Mouse (Mus musculus) brain, adult 2 months (tissue): ENCODE results near the gene Mllt1.

Experiments
- DNase-seq: peaks from one replicate; pipeline ENCODE4 v3.0.0; 2011; ENCODE audit warnings: low read depth, low spot score

Gene Mllt1

GRCm38 (mm10) chr17:56936731-56937130 is 1.5 kb upstream of the Mllt1 start:
- DNase-seq = no peak

GRCm38 (mm10) chr17:56934545-56935330 is 477 bp downstream of the Mllt1 start:
- DNase-seq = no peak

- no peak for DNase-seq
Measured at GRCm38 (mm10) chr17:56933395-56933794, 1.8 kb downstream of the Mllt1 start.

- DNase-seq = no peak
Measured at GRCm38 (mm10) chr17:56930026-56930425, 5.2 kb downstream of the Mllt1 start.

GRCm38 (mm10) chr17:56929530-56929929 is 5.7 kb downstream of the Mllt1 start:
- DNase-seq = no peak

- no peak for DNase-seq
Measured at GRCm38 (mm10) chr17:56929101-56929500, 6.1 kb downstream of the Mllt1 start.

GRCm38 (mm10) chr17:56925998-56926397 is 9.2 kb downstream of the Mllt1 start:
- DNase-seq = no peak

GRCm38 (mm10) chr17:56919725-56920124 is 15.5 kb downstream of the Mllt1 start:
- DNase-seq = no peak

GRCm38 (mm10) chr17:56917166-56917565 is 18.0 kb downstream of the Mllt1 start:
- peak; percentile 39 for DNase-seq

GRCm38 (mm10) chr17:56913444-56913843 is 21.8 kb downstream of the Mllt1 start:
- DNase-seq = no peak

- no peak for DNase-seq
Measured at GRCm38 (mm10) chr17:56913023-56913422, 22.2 kb downstream of the Mllt1 start.

- DNase-seq = peak; percentile 70
Measured at GRCm38 (mm10) chr17:56909764-56910163, 25.5 kb downstream of the Mllt1 start.

GRCm38 (mm10) chr17:56907887-56908286 is 27.3 kb downstream of the Mllt1 start:
- peak; percentile 39 for DNase-seq

GRCm38 (mm10) chr17:56907096-56907495 is 28.1 kb downstream of the Mllt1 start:
- DNase-seq = no peak

GRCm38 (mm10) chr17:56906166-56906565 is 29.0 kb downstream of the Mllt1 start:
- DNase-seq = no peak

- peak; percentile 28 for DNase-seq
Measured at GRCm38 (mm10) chr17:56902698-56903097, 32.5 kb downstream of the Mllt1 start.

GRCm38 (mm10) chr17:56897630-56898195 is 37.5 kb downstream of the Mllt1 start:
- peak; percentile 93 for DNase-seq

GRCm38 (mm10) chr17:56896513-56897129 is 38.6 kb downstream of the Mllt1 start:
- peak; percentile 84 for DNase-seq

- DNase-seq = no peak
Measured at GRCm38 (mm10) chr17:56895368-56895918, 39.8 kb downstream of the Mllt1 start.

GRCm38 (mm10) chr17:56890018-56890417 is 45.2 kb downstream of the Mllt1 start:
- DNase-seq = no peak

GRCm38 (mm10) chr17:56888050-56888449 is 47.2 kb downstream of the Mllt1 start:
- no peak for DNase-seq

GRCm38 (mm10) chr17:56884809-56885208 is 50.4 kb downstream of the Mllt1 start:
- no peak for DNase-seq
